ENCODE assay signal across 17 mouse cellular contexts in the genomic region with DNA sequence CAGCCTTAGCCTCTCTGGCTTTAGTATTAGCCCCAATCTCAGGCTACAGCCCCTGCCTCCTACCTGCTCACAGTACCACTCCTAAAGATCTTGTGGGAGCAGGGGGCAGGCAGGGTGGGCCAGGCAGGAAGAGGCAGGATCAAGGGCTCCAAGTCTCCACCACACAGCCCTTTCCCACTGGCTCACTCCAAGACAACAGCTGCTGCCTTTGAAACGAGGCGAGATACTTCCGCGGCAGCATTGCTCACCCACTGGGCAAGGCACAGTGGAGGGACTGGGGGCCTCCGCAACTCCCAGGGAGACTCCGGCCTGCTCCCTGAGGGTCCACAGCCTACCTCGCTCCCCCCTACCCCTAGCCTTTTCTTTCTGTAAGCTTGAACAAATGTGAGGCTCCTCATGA. TPM values are rescaled to one million over a fixed set of nuclear protein-coding genes. Genes with fewer than 3 reads are reported as not detected.
"Had no signal": no experiment of that assay in that cellular context is flagged by ENCODE, and none has a peak within 500 bp of the region (broad histone marks: within the 10 kb centered on the region; RNA-seq: fewer than 3 reads in every experiment).

No protein-coding gene starts in this region.

- H3K9me3 ChIP-seq: limb, embryonic 10.5 days; liver, embryonic 15.5 days; neural tube, embryonic 12.5 days had no signal

- H3K4me2 ChIP-seq: liver, embryonic 11.5 days; liver, embryonic 15.5 days; neural tube, embryonic 12.5 days had no signal

- H3K36me3 ChIP-seq: limb, embryonic 10.5 days; liver, embryonic 15.5 days; neural tube, embryonic 12.5 days had no signal

- H3K9ac ChIP-seq: liver, embryonic 15.5 days had no signal

- H3K4me3 ChIP-seq: limb, embryonic 10.5 days; liver, embryonic 15.5 days; neural tube, embryonic 12.5 days had no signal

- H3K27ac ChIP-seq: limb, embryonic 10.5 days; liver, embryonic 15.5 days; neural tube, embryonic 12.5 days had no signal

- ATAC-seq: lung, postnatal 0 days had no signal

- DNase-seq: kidney, postnatal 10 days; kidney, postnatal 4 days; lung, adult 2 months; lung, postnatal 36 days; retina, postnatal 1 day; right cerebral cortex, postnatal 4 days; spleen, adult 18-20 months; thymus, adult 18-20 months; thymus, postnatal 14 days had no signal

- H3K4me1 ChIP-seq: liver, embryonic 15.5 days had no signal

RNA-seq across cellular contexts. Expression of gene Plch2, which starts 22.4 kb away (rescaled TPM):
- total RNA-seq: megakaryocyte progenitor cell, adult 5-6 weeks; monocyte, adult 5-6 weeks; neutrophil, adult 5-6 weeks had no signal
- polyA plus RNA-seq: liver, embryonic 15.5 days had no signal

RNA-seq across cellular contexts. Expression of gene Morn1, which starts 52.2 kb away (rescaled TPM):
- total RNA-seq: monocyte, adult 5-6 weeks had no signal
